Mouse (Mus musculus) small intestine, adult 2 months (tissue): ENCODE measurements around the gene Usp54.

ENCODE experiments used
- CTCF ChIP-seq: fragments of 200-500 bp; IDR thresholded peaks from 2 replicates; pipeline ENCODE4 v1.5.1; 2012; ENCODE audit warnings: low read depth, mild to moderate bottlenecking, control low read depth, inconsistent platforms, low read length, moderate library complexity, mixed read lengths; ENCODE audit not compliant: insufficient replicate concordance, insufficient read length; ENCODE audit errors: extremely low read depth
- POLR2A ChIP-seq: fragments of 200-500 bp; IDR thresholded peaks from 2 replicates; pipeline ENCODE4 v1.6.1; 2012; ENCODE audit warnings: low read depth, mild to moderate bottlenecking, control low read depth, inconsistent platforms, low read length, moderate library complexity

GRCm38 (mm10) chr14:20609519-20609918, 31.3 kb downstream of the Usp54 start:
- TF ChIP-seq CTCF: no peak
- no peak for TF ChIP-seq POLR2A
